Mouse (Mus musculus): Measurements from ENCODE around the gene Mapk11. TPM values are rescaled to one million over a fixed set of nuclear protein-coding genes. Genes with fewer than 3 reads are reported as not detected.

Mapk11 gene
- polyA plus RNA-seq, 1 experiment from 2014 or later = 43.2 TPM

DNA sequence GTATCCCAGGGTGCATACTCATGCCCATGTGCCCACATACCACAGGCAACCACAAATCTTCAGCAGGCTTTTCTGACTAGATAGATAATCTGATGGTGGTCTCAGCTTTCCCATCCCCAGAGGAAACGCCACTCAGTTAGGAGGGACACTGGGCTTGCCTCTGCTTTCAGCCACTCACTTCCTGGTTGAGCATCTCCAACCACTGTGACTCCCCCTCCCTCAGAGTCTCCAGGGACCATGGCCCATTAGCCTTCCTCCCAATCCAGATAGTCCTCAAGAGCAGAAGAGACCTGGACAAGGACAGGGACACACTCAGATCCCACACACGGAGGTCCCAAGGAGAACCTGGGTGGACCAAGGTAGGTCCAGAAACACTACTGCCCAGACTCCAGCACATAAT is 6.3 kb downstream of the Mapk11 start:
- no peak for ATAC-seq (replicated peaks; ENCODE audit: low FRiP score)
- 81% methylated on average over 2 of the region's 2 CpGs for WGBS
- no peak for DNase-seq (ENCODE audit: low spot score)
- H3K4me2 ChIP-seq (ENCODE audit: low read depth, low read length, severe bottlenecking) = no peak overlapping the region
- H3K27me3 ChIP-seq (ENCODE audit: control insufficient read depth, insufficient read depth, low read length) = no peaks in the 10 kb centered on the region
- no peaks in the 10 kb centered on the region for H3K9me3 ChIP-seq (ENCODE audit: control insufficient read depth, low read length)
- no peaks in the 10 kb centered on the region for H3K36me3 ChIP-seq (ENCODE audit: control insufficient read depth, insufficient read depth, low read length)
- no peak overlapping the region for H3K9ac ChIP-seq (ENCODE audit: low read length)
- peaks cover 17% of the 10 kb centered on the region for H3K4me1 ChIP-seq (replicated peaks; ENCODE audit: control insufficient read depth, insufficient read depth, low read length)
- no peak overlapping the region for H3K27ac ChIP-seq (ENCODE audit: low read depth, low read length)
- H3K4me3 ChIP-seq (ENCODE audit: low read depth, low read length) = no peak overlapping the region

DNA sequence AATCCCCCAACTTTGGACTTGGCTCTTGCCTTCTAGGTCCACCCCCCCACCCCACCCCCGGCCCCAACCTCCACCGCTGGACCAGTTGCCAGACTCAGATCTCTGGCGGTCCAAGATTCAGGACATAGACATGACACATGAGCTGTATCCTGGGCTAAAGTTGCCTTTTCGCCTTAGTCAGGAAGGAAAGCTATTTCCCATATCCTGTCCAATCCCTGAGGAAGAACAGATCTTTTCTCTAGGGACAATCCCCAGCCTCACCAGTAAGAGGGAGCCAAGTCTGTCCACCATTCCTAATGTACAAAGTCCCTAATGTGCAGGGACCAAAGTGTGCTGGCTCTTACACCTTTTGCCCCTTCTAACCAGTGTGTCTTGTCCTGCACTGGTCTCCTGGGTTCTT is 7.5 kb downstream of the Mapk11 start:
- Histone ChIP-seq H3K27ac (ENCODE audit: low read depth, low read length) (no peak overlapping the region), H3K9ac (ENCODE audit: low read length) (no peak overlapping the region), H3K4me3 (ENCODE audit: low read depth, low read length) (no peak overlapping the region), H3K4me2 (ENCODE audit: low read depth, low read length, severe bottlenecking) (no peak overlapping the region), H3K27me3 (ENCODE audit: control insufficient read depth, insufficient read depth, low read length) (no peaks in the 10 kb centered on the region), H3K9me3 (ENCODE audit: control insufficient read depth, low read length) (no peaks in the 10 kb centered on the region), H3K4me1 (replicated peaks; ENCODE audit: control insufficient read depth, insufficient read depth, low read length) (peaks cover 10% of the 10 kb centered on the region), H3K36me3 (ENCODE audit: control insufficient read depth, insufficient read depth, low read length) (no peaks in the 10 kb centered on the region)
- DNase-seq (ENCODE audit: low spot score) = no peak
- ATAC-seq (replicated peaks; ENCODE audit: low FRiP score) = no peak
- WGBS = 81% methylated on average over 4 of the region's 4 CpGs

DNA sequence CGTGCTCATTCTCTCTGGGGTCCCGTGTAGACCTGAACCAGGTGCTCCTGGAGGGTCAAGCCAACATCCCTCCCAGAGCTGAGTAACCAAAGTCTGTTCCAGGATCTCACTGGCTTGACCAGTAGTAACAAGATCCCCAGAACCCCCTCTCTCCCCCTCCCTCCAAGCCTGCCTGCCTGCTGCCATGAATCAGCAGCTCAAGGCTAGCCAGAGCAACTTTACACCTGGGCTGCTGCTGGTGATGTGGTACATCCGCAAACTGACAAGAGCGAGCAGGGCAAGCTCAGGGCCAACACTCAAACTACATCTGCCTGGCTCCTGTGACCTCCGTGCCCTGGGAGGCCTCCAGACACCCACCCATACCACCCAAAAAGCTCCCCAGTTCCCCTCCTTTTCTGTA is 8.0 kb downstream of the Mapk11 start:
- H3K4me2 ChIP-seq (ENCODE audit: low read depth, low read length, severe bottlenecking) = peak overlapping the region; percentile 93; the same call in 1 of the 2 replicates
- ATAC-seq (replicated peaks; ENCODE audit: low FRiP score) = peak; percentile 9; the same call in 1 of the 2 replicates
- DNase-seq (ENCODE audit: low spot score) = no peak

DNA sequence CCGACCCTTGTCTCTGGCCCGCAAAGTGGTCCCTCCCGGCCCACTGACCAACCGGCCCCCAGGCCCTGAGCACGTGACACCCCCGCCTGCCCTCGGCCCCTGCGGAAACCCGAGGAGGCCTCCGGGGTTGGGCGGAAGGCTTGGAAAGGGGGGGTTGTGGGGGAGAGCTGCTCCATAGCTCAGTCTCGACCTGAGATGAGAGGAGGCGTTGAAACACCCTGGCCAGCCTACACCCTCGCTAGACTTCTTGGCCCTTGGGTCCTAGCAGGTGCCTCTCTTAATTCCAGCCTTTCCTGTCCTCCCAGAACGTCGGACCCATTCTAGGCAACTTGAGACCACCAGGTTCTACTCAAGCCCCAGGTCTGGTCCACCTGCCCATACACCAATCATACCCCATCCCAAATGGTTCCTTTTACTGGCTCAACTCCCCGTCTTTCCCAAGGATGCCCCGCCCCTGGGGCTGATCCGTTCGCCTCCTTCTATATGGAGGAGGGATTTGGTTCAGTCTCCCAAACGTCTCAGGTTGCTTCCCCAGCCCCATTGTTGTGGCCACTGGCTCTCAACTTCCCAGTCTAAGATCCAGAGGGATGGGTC is 8.7 kb downstream of the Mapk11 start, which contains the start of gene Mapk12:
Gene Mapk12, minus strand, starts transcription at position 45 of the 594 bp plus-strand sequence.
- H3K27ac ChIP-seq (ENCODE audit: low read depth, low read length) = peak within 1 kb of the TSS; percentile 37; the same call in 1 of the 2 replicates
- H3K36me3 ChIP-seq (ENCODE audit: control insufficient read depth, insufficient read depth, low read length) = no peaks in the 10 kb centered on the region
- no peaks in the 10 kb centered on the region for H3K9me3 ChIP-seq (ENCODE audit: control insufficient read depth, low read length)
- ATAC-seq (replicated peaks; ENCODE audit: low FRiP score) (peak; percentile 84), DNase-seq (ENCODE audit: low spot score) (peak; percentile 85)
- under 1% methylated on average over 21 of the region's 21 CpGs for WGBS
- peaks cover 4% of the 10 kb centered on the region; the same call in 1 of the 2 replicates for H3K4me1 ChIP-seq (replicated peaks; ENCODE audit: control insufficient read depth, insufficient read depth, low read length)
- H3K4me3 ChIP-seq (ENCODE audit: low read depth, low read length) = peak within 1 kb of the TSS; percentile 57
- H3K27me3 ChIP-seq (ENCODE audit: control insufficient read depth, insufficient read depth, low read length) = no peaks in the 10 kb centered on the region
- peak within 1 kb of the TSS; percentile 93 for H3K4me2 ChIP-seq (ENCODE audit: low read depth, low read length, severe bottlenecking)
- H3K9ac ChIP-seq (ENCODE audit: low read length) = peak within 1 kb of the TSS; percentile 83

More for the DNA sequence above, 8.0 kb downstream of the Mapk11 start:
- Histone ChIP-seq H3K36me3 (ENCODE audit: control insufficient read depth, insufficient read depth, low read length) (no peaks in the 10 kb centered on the region), H3K27me3 (ENCODE audit: control insufficient read depth, insufficient read depth, low read length) (no peaks in the 10 kb centered on the region), H3K27ac (ENCODE audit: low read depth, low read length) (no peak overlapping the region), H3K4me1 (replicated peaks; ENCODE audit: control insufficient read depth, insufficient read depth, low read length) (peaks cover 7% of the 10 kb centered on the region), H3K9me3 (ENCODE audit: control insufficient read depth, low read length) (no peaks in the 10 kb centered on the region), H3K4me3 (ENCODE audit: low read depth, low read length) (0 out of 2 replicates have a peak overlapping the region, but pooled peaks have one; percentile 57), H3K9ac (ENCODE audit: low read length) (0 out of 2 replicates have a peak overlapping the region, but pooled peaks have one; percentile 83)
- WGBS = 23% methylated on average over 5 of the region's 5 CpGs

DNA sequence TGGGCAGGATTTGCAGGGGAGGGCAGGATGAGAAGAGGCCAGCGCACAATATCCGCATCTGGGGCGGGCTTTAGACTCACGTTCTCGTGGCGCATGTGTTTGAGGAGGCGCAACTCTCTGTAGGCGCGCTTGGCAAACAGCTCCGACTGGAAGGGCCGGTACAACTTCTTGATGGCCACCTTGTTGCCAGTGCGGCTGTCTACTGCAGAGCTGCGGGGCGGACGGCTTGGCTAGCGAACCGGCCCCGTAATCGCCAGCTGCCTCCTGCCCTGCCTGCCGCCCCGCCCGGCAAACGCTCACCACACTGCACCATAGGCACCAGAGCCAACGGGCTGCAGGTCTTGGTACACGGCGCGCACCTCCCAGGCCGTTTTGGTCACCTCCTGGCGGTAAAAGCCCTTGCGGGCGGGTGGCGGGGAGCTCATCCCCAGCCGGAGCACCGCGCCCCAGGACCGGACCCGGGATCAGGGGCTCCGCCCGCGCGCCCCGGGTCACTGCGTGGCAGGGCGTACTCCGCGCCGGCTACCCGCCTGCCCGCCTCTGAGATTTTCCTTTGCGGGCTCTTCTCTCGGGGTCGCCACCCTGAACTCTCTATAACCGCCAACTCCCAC is 9.3 kb downstream of the Mapk11 start:
- peak overlapping the region; percentile 83 for H3K9ac ChIP-seq (ENCODE audit: low read length)
- H3K27ac ChIP-seq (ENCODE audit: low read depth, low read length) = peak overlapping the region; percentile 37; the same call in 1 of the 2 replicates
- peak; percentile 69 for DNase-seq (ENCODE audit: low spot score)
- H3K27me3 ChIP-seq (ENCODE audit: control insufficient read depth, insufficient read depth, low read length) = no peaks in the 10 kb centered on the region
- H3K9me3 ChIP-seq (ENCODE audit: control insufficient read depth, low read length) = no peaks in the 10 kb centered on the region
- H3K4me2 ChIP-seq (ENCODE audit: low read depth, low read length, severe bottlenecking) = peak overlapping the region; percentile 93
- ATAC-seq (replicated peaks; ENCODE audit: low FRiP score) = peak; percentile 34
- peak overlapping the region; percentile 57 for H3K4me3 ChIP-seq (ENCODE audit: low read depth, low read length)
- no peaks in the 10 kb centered on the region for H3K36me3 ChIP-seq (ENCODE audit: control insufficient read depth, insufficient read depth, low read length)
- H3K4me1 ChIP-seq (replicated peaks; ENCODE audit: control insufficient read depth, insufficient read depth, low read length) = peaks cover 4% of the 10 kb centered on the region; the same call in 1 of the 2 replicates
- WGBS = under 1% methylated on average over 52 of the region's 53 CpGs

DNA sequence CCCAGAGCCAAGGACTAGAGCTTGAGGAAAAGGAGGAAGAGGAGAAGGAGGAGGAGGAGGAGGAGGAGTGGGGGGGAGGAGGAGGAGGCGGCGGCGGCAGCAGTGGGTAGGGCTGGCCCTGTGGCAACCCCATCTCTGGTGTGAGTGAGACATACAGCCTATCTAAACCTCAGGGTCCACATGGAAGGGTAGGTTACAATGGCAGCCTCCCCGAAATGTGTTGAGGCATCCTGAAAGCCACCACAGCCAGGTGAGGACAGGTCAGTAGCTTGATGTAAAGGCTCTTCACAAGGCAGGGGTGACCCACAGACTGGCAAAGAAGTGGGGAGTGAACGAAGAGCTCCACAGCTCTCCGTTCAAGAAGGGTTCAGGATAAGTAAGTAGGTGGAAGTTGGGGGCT is 10.9 kb downstream of the Mapk11 start:
- Histone ChIP-seq H3K9ac (ENCODE audit: low read length) (no peak overlapping the region), H3K36me3 (ENCODE audit: control insufficient read depth, insufficient read depth, low read length) (no peaks in the 10 kb centered on the region), H3K27ac (ENCODE audit: low read depth, low read length) (no peak overlapping the region), H3K9me3 (ENCODE audit: control insufficient read depth, low read length) (no peaks in the 10 kb centered on the region), H3K4me3 (ENCODE audit: low read depth, low read length) (no peak overlapping the region), H3K27me3 (ENCODE audit: control insufficient read depth, insufficient read depth, low read length) (no peaks in the 10 kb centered on the region), H3K4me1 (replicated peaks; ENCODE audit: control insufficient read depth, insufficient read depth, low read length) (peaks cover 4% of the 10 kb centered on the region; the same call in 1 of the 2 replicates), H3K4me2 (ENCODE audit: low read depth, low read length, severe bottlenecking) (no peak overlapping the region)
- DNase-seq (ENCODE audit: low spot score) (no peak), ATAC-seq (replicated peaks; ENCODE audit: low FRiP score) (no peak)
- 90% methylated on average over 6 of the region's 6 CpGs for WGBS

DNA sequence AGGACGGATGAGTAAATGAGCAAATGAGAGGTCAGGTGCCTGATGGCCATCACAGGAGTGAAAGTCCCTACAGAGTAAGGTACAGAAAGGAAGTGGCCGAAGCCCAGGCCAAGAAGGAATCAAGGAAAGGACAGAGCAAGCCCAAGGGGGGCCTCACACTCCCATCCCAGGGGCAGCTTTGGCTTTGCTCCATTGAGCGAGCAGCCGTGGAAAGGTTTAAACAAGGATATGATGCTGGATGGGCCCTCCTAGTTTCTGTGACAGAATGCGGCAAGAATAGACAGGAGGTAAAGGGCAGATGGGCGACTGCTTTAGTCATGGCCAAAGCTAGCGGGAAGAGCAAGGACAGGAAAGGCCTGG is 11.4 kb downstream of the Mapk11 start:
- no peak overlapping the region for H3K27ac ChIP-seq (ENCODE audit: low read depth, low read length)
- H3K36me3 ChIP-seq (ENCODE audit: control insufficient read depth, insufficient read depth, low read length) = no peaks in the 10 kb centered on the region
- 95% methylated on average over 7 of the region's 7 CpGs for WGBS
- peaks cover 4% of the 10 kb centered on the region; the same call in 1 of the 2 replicates for H3K4me1 ChIP-seq (replicated peaks; ENCODE audit: control insufficient read depth, insufficient read depth, low read length)
- ATAC-seq (replicated peaks; ENCODE audit: low FRiP score) (no peak), DNase-seq (ENCODE audit: low spot score) (no peak)
- H3K27me3 ChIP-seq (ENCODE audit: control insufficient read depth, insufficient read depth, low read length) = no peaks in the 10 kb centered on the region
- no peak overlapping the region for H3K4me2 ChIP-seq (ENCODE audit: low read depth, low read length, severe bottlenecking)
- H3K4me3 ChIP-seq (ENCODE audit: low read depth, low read length) = no peak overlapping the region
- no peak overlapping the region for H3K9ac ChIP-seq (ENCODE audit: low read length)
- H3K9me3 ChIP-seq (ENCODE audit: control insufficient read depth, low read length) = no peaks in the 10 kb centered on the region

DNA sequence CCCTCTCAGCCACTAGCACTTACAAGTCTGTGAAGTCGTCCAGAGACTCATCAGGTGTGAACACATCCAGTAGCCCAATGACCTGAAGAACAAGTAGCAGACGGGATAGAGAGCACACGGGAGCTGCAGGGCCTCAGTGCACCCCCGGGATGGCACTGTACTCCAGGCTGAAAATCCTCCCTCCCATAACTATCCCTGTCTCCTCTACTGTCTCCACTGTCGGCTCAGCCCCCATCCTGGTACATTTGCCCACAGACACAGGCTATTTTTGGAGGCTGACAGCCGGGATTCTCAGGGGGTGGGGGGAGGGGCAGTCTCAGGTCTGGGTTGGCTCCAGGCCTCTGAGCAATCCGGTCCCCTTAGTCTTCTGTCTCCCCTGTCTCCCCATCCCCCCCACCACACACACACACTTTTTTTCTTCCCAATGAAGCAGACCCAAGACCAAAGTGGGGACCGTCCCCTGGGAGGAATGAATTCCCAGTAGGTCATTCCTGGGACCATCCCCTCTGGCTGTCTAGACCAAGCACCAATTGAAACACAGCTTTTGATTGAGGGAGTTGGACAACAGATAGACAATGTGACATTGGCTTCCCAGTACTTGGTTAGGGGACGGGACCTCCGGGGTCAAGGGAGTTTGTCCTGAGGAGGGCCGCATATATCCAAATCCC is 11.9 kb downstream of the Mapk11 start:
- DNase-seq (ENCODE audit: low spot score) = no peak
- Histone ChIP-seq H3K36me3 (ENCODE audit: control insufficient read depth, insufficient read depth, low read length) (no peaks in the 10 kb centered on the region), H3K4me1 (replicated peaks; ENCODE audit: control insufficient read depth, insufficient read depth, low read length) (peaks cover 4% of the 10 kb centered on the region; the same call in 1 of the 2 replicates), H3K27me3 (ENCODE audit: control insufficient read depth, insufficient read depth, low read length) (no peaks in the 10 kb centered on the region), H3K27ac (ENCODE audit: low read depth, low read length) (no peak overlapping the region), H3K9ac (ENCODE audit: low read length) (no peak overlapping the region), H3K9me3 (ENCODE audit: control insufficient read depth, low read length) (no peaks in the 10 kb centered on the region), H3K4me2 (ENCODE audit: low read depth, low read length, severe bottlenecking) (no peak overlapping the region), H3K4me3 (ENCODE audit: low read depth, low read length) (no peak overlapping the region)
- WGBS = 80% methylated on average over 11 of the region's 11 CpGs
- ATAC-seq (replicated peaks; ENCODE audit: low FRiP score) = no peak

All from forebrain, embryonic 11.5 days (tissue).